ENCODE assay signal across 8 mouse cellular contexts in genomic region chr1:40085403-40086182, GRCm38 (mm10). TPM values are rescaled to one million over a fixed set of nuclear protein-coding genes. Genes with fewer than 3 reads are reported as not detected.
DNase-seq lines count a peak whose midpoint lies in the region; ATAC-seq and TF ChIP-seq lines count a peak whose summit lies in the region.

No protein-coding gene starts in this region.

- ATAC-seq in hindbrain, embryonic 12.5 days (ENCODE audit: low FRiP score): peak; percentile 85
- ATAC-seq in lung, embryonic 15.5 days (ENCODE audit: borderline replicate concordance, extremely low read depth, low FRiP score, low TSS enrichment): peak; percentile 72; the same call in 1 of the 2 replicates

- H3K27me3 ChIP-seq in hindbrain, embryonic 12.5 days: peaks cover 4% of the 10 kb centered on the region; the same call in 1 of the 2 replicates
- H3K27me3 ChIP-seq in lung, embryonic 15.5 days: no peaks in the 10 kb centered on the region

- no peak for TF ChIP-seq POLR2A in olfactory bulb, adult 2 months (IDR thresholded peaks at IDR 0.05; ENCODE audit: insufficient read depth, low read depth, low read length)

- H3K27ac ChIP-seq in hindbrain, embryonic 12.5 days: no peak overlapping the region
- no peak overlapping the region for H3K27ac ChIP-seq in lung, embryonic 15.5 days
- H3K27ac ChIP-seq in olfactory bulb, adult 2 months (ENCODE audit: insufficient read depth, low read depth, low read length): no peak overlapping the region

- H3K9me3 ChIP-seq in hindbrain, embryonic 12.5 days (replicated peaks): no peaks in the 10 kb centered on the region
- no peaks in the 10 kb centered on the region for H3K9me3 ChIP-seq in lung, embryonic 15.5 days

- peak; percentile 12 for DNase-seq in MN1 (ENCODE audit: low spot score)
- DNase-seq in cerebellum, adult 9-11 months: peak; percentile 85
- peak; percentile 44 to 64 for DNase-seq in frontal cortex, postnatal 10 days (ENCODE audit: low spot score in 2 of 2)
- DNase-seq in layer of hippocampus, adult 9-11 months: peak; percentile 87
- DNase-seq in thymus, postnatal 0 days (ENCODE audit: low spot score): peak; percentile 82

- H3K4me2 ChIP-seq in hindbrain, embryonic 12.5 days (replicated peaks): peak overlapping the region; percentile 65
- H3K4me2 ChIP-seq in lung, embryonic 15.5 days: peak overlapping the region; percentile 87

- H3K36me3 ChIP-seq in hindbrain, embryonic 12.5 days: no peaks in the 10 kb centered on the region
- H3K36me3 ChIP-seq in lung, embryonic 15.5 days: no peaks in the 10 kb centered on the region

- H3K9ac ChIP-seq in hindbrain, embryonic 12.5 days: peak overlapping the region; percentile 44
- peak overlapping the region; percentile 39; the same call in 1 of the 2 replicates for H3K9ac ChIP-seq in lung, embryonic 15.5 days

- no peak for TF ChIP-seq CTCF in olfactory bulb, adult 2 months (IDR thresholded peaks at IDR 0.05; ENCODE audit: insufficient read depth, low read depth, low read length)

- peak overlapping the region; percentile 38 for H3K4me3 ChIP-seq in hindbrain, embryonic 12.5 days
- H3K4me3 ChIP-seq in lung, embryonic 15.5 days: peak overlapping the region; percentile 49
- H3K4me3 ChIP-seq in olfactory bulb, adult 2 months (ENCODE audit: insufficient read depth, low read depth, low read length): peak overlapping the region; percentile 59

- WGBS in hindbrain, embryonic 12.5 days: 6% methylated on average over 25 of the region's 25 CpGs
- WGBS in lung, embryonic 15.5 days: 3% methylated on average over 25 of the region's 25 CpGs
- 2% methylated on average over 25 of the region's 25 CpGs for WGBS in olfactory bulb, adult 2 months

- 0 out of 2 replicates have a peak, but pooled peaks cover 3% of the 10 kb centered on the region for H3K4me1 ChIP-seq in hindbrain, embryonic 12.5 days
- peaks cover 5% of the 10 kb centered on the region; the same call in 1 of the 2 replicates for H3K4me1 ChIP-seq in lung, embryonic 15.5 days
- H3K4me1 ChIP-seq in olfactory bulb, adult 2 months (ENCODE audit: control insufficient read depth, insufficient read depth, low read length): peaks cover 12% of the 10 kb centered on the region

RNA-seq across cellular contexts. Expression of gene Il1r2, which starts 11.7 kb away (rescaled TPM):
- 0.23 and 0.52 TPM in 2 replicates for polyA plus RNA-seq in hindbrain, embryonic 12.5 days (2016; fragmentation: Nextera tagmentation; extraction: Ambion mirVana)
- 1.2 and 1.3 TPM in 2 replicates for polyA plus RNA-seq in lung, embryonic 15.5 days (2015; fragmentation: Nextera tagmentation; extraction: Ambion mirVana)
- polyA plus RNA-seq in olfactory bulb, adult 2 months (2012; ENCODE audit: insufficient read depth, insufficient read length, low replicate concordance, missing spikeins): not detected in 2 replicates
- 10.3 and 10.7 TPM in 2 replicates for polyA plus RNA-seq in thymus, postnatal 0 days (2015; fragmentation: Nextera tagmentation; extraction: Ambion mirVana)

Comparison
In these comparisons a context has a peak if more than half of its experiments do, and no peak if none do; other contexts are left out.
1. DNase-seq: peak in every context shown above with its lines; median percentile 87 in layer of hippocampus, adult 9-11 months; 85 in cerebellum, adult 9-11 months; 82 in thymus, postnatal 0 days; 54 in frontal cortex, postnatal 10 days; 12 in MN1.